Mouse (Mus musculus) left cerebral cortex, adult 18-20 months (tissue): ENCODE results near the gene Rpgrip1. TPM values are rescaled to one million over a fixed set of nuclear protein-coding genes. Genes with fewer than 3 reads are reported as not detected.
"Not testable (repeated sequence)": the region's sequence is repeated elsewhere in the genome, so short reads cannot be mapped to it uniquely, and the experiment has no call there.

Experiments used
- DNase-seq, 2 experiments: peaks; one replicate each; pipeline ENCODE4 v3.0.0; 2021 to 2022; ENCODE audit warnings: low spot score in 2 of 2, mixed read lengths in 1 of 2
- long read RNA-seq, 2 experiments: library from polyadenylated mRNA; stranded (forward); transcript quantifications; one replicate each; pipeline ENCODE4 v2.0.0; 2021
- total RNA-seq, 2 experiments: library from RNA; stranded (reverse); gene quantifications; 2 replicates each; pipeline ENCODE4 v1.2.3; 2021

Rpgrip1 gene
- 1 to 10 TPM; 1.7 to 1.8 TPM for total RNA-seq
- long read RNA-seq, experiment 1, partial matches to known transcripts, result 0 of 6 reads
- long read RNA-seq, experiment 1, other reads (novel, unspliced or antisense), result 6 of 6 reads
- long read RNA-seq, experiment 2, result 0 reads

DNA sequence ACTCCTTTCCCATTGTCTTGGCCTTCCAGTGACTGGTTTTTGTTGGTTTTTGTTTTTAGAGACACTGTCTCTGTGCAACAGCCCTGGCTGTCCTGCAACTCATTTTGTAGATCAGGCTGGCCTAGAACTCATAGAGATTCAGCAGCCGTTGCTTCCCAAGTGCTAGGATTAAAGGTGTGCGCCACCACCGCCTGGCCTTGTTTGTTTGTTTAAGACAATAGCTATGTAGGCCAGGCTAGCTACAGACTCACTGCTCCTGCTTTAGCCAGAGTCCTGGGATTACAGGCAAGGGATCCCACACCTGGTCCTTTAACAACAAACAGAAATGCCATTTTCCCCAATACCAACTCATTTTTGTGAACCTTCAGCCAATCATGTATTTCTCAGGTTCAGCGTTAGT, at the start of gene Rpgrip1:
TSS of gene Rpgrip1 (plus strand) at position 359 of the 400 bp plus-strand sequence.
- DNase-seq, result no peak

DNA sequence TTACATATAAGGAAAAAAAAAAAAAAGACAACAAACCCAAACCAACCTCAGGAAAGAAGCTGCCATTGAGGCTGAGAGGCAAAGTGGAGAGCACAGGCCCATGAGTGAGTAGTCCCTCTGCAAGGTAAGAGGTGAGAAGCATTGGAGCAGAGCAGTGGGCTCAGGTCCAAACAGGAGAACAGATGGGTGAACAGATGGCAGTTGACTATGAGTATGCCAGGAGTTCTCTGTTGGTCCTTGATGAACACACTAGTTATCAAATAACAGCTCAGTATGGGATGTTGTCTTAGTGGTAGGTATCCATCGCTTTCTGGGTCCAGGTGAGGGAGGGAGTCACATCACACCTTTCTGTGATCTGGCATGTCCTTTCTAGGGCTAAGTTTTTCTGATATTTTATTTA, 49.7 kb upstream of the Rpgrip1 start:
- peak in 1 of 2 experiments; percentile 4 for DNase-seq

DNA sequence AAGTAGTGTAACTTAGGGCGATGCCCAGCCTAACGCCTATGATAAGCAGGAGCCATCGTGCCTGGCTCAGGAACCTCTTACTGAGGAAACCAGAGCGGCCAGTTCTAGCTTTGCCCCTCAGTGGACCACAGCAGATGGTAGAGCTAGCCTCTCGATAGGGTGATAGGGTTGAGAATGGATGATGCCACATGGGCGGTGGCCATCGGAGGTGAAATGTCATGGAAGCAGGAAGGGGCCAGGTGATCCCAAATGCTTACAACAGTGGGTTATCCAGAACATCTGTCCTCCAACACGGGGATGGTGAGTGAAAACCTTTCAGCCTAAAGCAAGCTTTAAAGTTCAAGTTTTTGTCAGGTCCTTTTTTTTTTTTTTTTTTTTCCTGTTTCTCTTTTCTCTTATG, 48.7 kb upstream of the Rpgrip1 start:
- DNase-seq, result no peak

GRCm38 (mm10) chr14:52066135-52066534, 44.4 kb upstream of the Rpgrip1 start:
- DNase-seq, result no peak

DNA sequence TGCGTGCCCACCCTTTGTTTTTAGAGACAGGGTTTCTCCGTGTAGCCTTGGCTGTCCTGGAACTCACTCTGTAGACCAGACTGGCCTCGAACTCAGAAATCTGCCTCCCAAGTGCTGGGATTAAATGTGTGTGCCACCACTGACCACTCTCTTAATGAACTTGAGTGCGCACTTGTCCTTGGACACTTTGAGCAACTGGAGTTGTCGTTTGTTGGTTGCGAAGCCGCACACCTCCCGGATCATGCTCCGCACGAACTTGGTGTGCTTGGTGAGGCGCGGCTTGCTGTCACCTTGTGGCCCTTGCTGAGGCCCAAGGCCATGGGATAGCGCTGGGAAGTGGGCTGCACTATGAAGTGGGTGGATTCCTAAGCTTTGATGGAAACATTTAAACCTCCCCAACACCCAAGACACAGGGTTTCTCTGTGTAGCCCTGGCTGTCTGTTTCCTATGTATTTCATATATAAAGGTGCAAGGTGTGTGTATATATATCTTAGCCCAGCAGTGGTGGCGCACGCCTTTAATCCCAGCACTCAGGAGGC, 38.8 kb upstream of the Rpgrip1 start:
- no peak for DNase-seq

DNA sequence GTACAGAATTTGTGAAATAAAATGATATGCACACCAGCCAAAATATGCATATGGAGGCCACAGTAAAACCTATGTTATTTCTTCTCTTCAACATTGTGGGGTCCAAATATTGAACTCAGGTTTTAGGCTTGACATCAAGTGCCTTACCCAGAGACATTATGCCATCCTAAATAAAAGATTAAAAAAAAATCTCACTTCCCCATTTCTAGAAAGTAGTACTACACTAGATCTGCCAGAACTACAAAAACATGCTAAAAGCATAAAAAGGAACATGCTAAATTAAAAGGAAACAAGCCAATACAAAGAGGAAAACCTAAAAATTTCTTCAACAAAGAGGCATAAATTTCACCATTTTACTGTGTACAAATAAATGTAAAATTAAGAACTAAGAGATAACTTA, 27.4 kb upstream of the Rpgrip1 start:
- DNase-seq, result no peak

- DNase-seq, result no peak
Observed at GRCm38 (mm10) chr14:52094533-52094932, 16.0 kb upstream of the Rpgrip1 start.

DNA sequence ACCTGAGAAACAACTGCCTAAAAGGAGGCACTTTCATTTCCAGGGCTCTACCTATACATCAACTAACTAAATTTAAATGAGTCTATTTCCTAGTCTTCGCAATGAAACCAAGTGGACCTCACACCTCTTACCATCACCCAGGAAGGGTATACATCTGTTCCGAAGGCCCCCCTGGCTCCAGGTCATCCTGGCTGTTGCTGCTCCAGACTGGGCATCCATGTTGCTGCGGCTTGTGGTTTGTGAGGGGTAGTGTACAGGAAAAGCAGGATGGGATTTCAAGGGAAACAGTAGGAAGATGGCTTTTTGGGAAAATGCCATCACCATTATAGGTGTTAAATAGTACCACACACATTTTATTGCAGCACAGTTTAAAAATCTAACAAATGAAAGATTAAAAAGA, 13.3 kb upstream of the Rpgrip1 start:
- not testable (repeated sequence) for DNase-seq

DNA sequence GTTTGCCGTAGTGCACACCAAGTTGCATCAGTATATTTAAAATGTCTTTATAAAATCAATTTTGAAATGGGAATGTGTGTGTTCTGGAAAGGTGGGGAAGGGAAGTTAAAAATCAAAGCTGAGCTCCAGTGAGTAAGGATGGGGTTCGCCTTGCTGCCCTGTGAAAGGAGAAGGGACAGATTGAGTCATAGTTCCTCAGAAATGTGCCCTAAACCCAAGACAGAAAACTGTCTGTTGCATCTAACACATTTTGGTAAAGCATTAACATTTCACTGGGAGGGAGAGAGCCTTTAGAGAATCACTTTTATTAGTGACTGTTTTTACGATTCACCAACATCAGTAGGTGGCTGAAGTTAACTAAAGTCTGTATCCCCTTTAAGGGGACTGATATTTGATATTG, 12.1 kb upstream of the Rpgrip1 start:
- DNase-seq, result not testable (repeated sequence)

- no peak for DNase-seq
Observed at GRCm38 (mm10) chr14:52099563-52099962, 10.9 kb upstream of the Rpgrip1 start.

GRCm38 (mm10) chr14:52100170-52100960, 10.1 kb upstream of the Rpgrip1 start:
- no peak for DNase-seq

DNA sequence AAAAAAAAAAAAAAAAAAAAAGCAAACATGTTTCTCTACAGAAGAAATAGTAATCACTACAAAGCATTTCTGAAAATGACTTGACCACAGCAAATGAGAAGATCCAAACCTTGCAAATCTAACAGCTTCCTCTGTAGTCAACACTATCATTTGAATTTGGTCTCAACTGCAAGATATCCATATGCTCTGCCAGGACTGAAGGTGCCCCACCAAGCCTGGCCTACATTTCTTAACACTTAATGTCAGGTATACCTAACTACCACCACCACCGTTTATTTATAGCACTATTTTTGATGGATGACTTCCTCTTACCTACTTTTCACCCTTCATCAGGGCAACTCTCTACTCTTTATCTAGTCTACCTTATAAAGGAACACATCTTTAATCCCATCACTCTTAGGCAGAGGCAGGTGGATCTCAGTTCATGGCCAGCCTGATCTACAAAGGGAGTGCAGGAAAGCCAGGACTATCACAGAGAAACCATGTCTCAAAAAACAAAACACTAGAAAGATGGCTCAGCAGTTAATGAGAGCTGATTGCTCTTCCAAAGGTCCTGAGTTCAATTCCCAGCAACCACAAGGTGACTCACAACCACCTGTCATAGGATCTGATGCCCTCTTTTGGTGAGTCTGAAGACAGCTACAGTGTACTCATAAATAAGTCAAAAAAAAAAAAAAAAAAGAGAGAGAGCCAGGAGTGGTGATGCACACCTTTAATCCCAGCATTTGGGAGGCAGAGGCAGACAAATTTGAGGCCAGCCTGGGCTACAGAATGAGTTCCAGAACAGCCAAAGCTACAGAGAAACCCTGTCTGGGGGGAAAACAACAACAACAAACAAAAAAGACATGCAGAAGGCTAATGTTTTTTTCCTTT, 9.0 kb upstream of the Rpgrip1 start:
- DNase-seq, result no peak

DNA sequence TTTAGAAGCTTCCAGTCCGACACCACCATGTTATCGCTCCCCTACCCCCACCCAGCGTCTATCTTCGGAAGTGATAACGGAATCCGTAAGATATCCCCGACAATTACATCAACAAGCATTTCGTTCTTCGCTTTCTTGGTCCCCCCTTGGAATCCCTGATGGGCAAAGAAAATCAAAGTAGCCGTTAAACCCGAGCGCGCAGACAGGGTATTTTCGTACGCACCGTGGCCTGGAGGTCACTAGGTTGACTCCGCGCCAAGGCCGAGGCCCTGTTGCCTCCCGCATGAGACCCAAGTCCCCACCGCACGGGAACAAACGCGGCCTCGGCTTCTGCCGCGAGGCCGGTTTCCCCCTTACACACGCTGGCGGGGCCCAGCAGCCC, 7.0 kb upstream of the Rpgrip1 start:
- no peak for DNase-seq

DNA sequence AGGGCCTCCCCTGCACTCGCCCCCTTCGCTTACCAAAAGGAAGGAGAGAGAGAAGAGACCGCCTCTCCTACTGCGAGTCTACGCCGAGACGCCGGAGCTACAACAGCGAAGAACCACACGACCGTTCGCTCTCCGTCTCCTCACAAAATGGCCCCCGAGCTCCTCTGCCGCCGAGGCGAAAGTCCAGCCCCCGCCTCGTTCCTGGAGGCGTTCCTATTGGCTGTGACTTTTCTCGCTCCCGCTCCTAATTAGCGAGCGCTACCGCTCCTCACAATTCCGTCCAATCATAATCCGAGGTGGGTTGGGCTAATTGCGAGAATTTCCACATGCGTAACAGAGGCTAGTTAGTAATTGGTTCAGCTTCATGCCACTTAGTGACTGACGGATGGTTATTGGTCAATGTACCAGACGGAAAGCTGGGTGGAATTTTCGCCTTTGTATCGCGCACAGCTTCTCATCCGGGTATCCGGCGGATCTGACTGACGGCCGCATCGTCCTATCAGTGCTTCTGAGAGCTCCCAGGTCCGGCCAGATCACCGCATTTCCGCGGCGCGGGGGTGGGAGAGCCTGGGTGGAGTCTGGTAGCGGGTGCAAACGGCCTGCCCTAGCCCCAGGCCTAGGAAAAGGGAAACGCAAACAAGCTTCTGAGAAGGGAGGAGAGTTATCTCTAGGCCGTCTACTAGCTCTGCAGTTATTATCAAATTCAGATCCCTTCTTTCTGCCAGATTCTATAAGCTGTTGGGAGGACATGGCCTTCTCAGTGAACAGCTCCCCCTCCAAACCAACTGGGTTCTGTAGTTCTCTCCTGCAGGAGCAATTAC, 6.4 kb upstream of the Rpgrip1 start, which contains the start of gene Hnrnpc:
TSS of gene Hnrnpc (minus strand) at position 173 of the 821 bp plus-strand sequence.
- peak; percentile 100 for DNase-seq

GRCm38 (mm10) chr14:52104677-52105285, 5.7 kb upstream of the Rpgrip1 start:
- DNase-seq, result no peak

- no peak for DNase-seq
Observed at GRCm38 (mm10) chr14:52105308-52105707, 5.2 kb upstream of the Rpgrip1 start.

- peak; percentile 40 to 60 for DNase-seq
Observed at GRCm38 (mm10) chr14:52106741-52107140, 3.8 kb upstream of the Rpgrip1 start.

DNA sequence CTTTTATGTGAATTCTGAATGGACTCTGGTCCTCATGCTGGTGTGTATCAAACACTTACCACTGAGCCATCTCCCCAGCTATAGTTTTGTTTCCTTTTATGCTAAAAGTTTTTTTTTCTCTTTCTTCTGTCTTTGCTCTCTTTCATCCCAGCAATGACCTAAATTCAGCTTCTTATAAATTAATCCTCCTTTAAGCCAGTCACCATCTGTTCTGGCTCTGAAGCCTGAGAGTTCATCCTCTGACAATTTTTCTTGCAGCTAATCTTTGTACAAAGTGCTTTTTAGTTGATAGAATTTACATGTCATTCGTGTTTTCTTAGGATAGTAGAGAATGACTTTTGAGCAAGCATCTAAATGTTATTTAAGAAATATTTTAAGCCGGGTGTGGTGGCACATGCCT, 2.5 kb upstream of the Rpgrip1 start:
- no peak for DNase-seq

DNA sequence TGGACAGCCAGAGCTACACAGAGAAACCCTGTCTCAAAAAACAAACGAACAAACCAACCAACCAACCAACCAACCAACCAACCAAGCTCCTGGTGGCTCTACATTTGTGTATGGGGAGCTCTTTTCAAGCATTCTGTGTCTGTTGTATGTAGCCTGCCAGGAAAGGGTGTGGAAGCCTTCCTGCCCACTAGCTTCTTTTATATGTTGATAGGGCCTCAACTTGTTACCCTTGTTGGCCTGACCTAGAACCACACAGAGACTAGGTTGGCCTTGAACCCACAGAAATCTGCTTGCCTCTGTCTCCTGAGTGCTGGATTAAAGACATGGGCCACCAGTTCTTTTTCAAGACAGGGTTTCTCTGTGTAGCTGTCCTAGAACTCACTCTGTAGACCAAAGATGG, 3.6 kb downstream of the Rpgrip1 start:
- no peak for DNase-seq

- no peak for DNase-seq
Observed at GRCm38 (mm10) chr14:52117241-52117640, 6.7 kb downstream of the Rpgrip1 start.
